Mouse (Mus musculus) CH12.LX (cell line): ENCODE measurements around the gene Nccrp1. TPM values are rescaled to one million over a fixed set of nuclear protein-coding genes. Genes with fewer than 3 reads are reported as not detected.

Experiments used
- DNase-seq: peaks from one replicate; pipeline ENCODE4 v3.0.0-alpha.2; 2013; ENCODE audit errors: extremely low read depth
- H3K27ac ChIP-seq: 2 replicates; pipeline ENCODE4 v1.5.1; 2012; ENCODE audit warnings: low read depth, mild to moderate bottlenecking, control low read depth, moderate library complexity; ENCODE audit not compliant: insufficient read depth
- H3K27me3 ChIP-seq: replicated peaks from 2 replicates; pipeline ENCODE3; 2012; ENCODE audit warnings: inconsistent platforms
- H3K36me3 ChIP-seq, 2 experiments: replicated peaks in 1 of 2; 2 replicates each; pipeline versions ENCODE3 to v1.6.1; 2012; ENCODE audit warnings: inconsistent platforms in 1 of 2, low read length in 1 of 2, mild to moderate bottlenecking in 1 of 2, mixed read lengths in 1 of 2, moderate library complexity in 1 of 2; ENCODE audit not compliant: control insufficient read depth in 1 of 2, insufficient read depth in 1 of 2
- H3K4me1 ChIP-seq, 2 experiments: 2 replicates each; pipeline ENCODE4 v1.6.1; 2012; ENCODE audit warnings: inconsistent platforms in 1 of 2, moderate library complexity in 1 of 2; ENCODE audit not compliant: insufficient read depth in 2 of 2, control insufficient read depth in 1 of 2
- H3K4me2 ChIP-seq: 2 replicates; pipeline ENCODE4 v1.6.1; 2012; ENCODE audit warnings: low read depth, mild to moderate bottlenecking, control low read depth; ENCODE audit not compliant: poor library complexity, insufficient read depth, severe bottlenecking
- H3K4me3 ChIP-seq, 3 experiments: fragments of 150-350 bp in 1 of 3; sonication (generic) in 1 of 3; replicated peaks in 1 of 3; 2 replicates each; pipeline versions ENCODE3 to v1.5.1; 2011 to 2012; ENCODE audit warnings: low read depth in 2 of 3, low read length in 2 of 3, mild to moderate bottlenecking in 2 of 3, moderate library complexity in 2 of 3, control low read depth in 1 of 3, improper control_type of control experiment in 1 of 3, inconsistent platforms in 1 of 3, mixed read lengths in 1 of 3; ENCODE audit not compliant: poor library complexity in 1 of 3
- H3K79me2 ChIP-seq: replicated peaks from 2 replicates; pipeline ENCODE4 v1.6.1; 2012; ENCODE audit warnings: mild to moderate bottlenecking, moderate library complexity; ENCODE audit not compliant: control insufficient read depth, poor library complexity, insufficient read depth, severe bottlenecking; ENCODE audit errors: extremely low read depth
- H3K9ac ChIP-seq: 2 replicates; pipeline ENCODE4 v1.6.1; 2012; ENCODE audit warnings: low read depth, mild to moderate bottlenecking, control low read depth, moderate library complexity; ENCODE audit not compliant: insufficient read depth
- H3K9me3 ChIP-seq: replicated peaks from 2 replicates; pipeline ENCODE3; 2012; ENCODE audit warnings: low read length, inconsistent platforms, mixed read lengths
- BHLHE40 ChIP-seq: IDR thresholded peaks from 2 replicates; pipeline ENCODE4 v1.6.1; 2011; ENCODE audit warnings: mild to moderate bottlenecking, low read depth, low read length, improper control_type of control experiment
- CHD2 ChIP-seq: IDR thresholded peaks from 2 replicates; pipeline ENCODE4 v1.6.1; 2011; ENCODE audit warnings: low read length, improper control_type of control experiment
- CTCF ChIP-seq, 2 experiments: IDR thresholded peaks in 1 of 2; conservative IDR thresholded peaks in 1 of 2; 2 replicates each; pipeline ENCODE4 v1.5.1; 2011 to 2012; ENCODE audit warnings: low read depth in 2 of 2, low read length in 2 of 2, improper control_type of control experiment in 1 of 2, inconsistent platforms in 1 of 2, mild to moderate bottlenecking in 1 of 2, moderate library complexity in 1 of 2
- E2F4 ChIP-seq: IDR thresholded peaks from 2 replicates; pipeline ENCODE4 v1.6.1; 2011; ENCODE audit warnings: low read depth, low read length, improper control_type of control experiment; ENCODE audit not compliant: insufficient replicate concordance
- ELF1 ChIP-seq: IDR thresholded peaks from 2 replicates; pipeline ENCODE4 v1.6.1; 2014; ENCODE audit warnings: low read depth, mild to moderate bottlenecking, inconsistent platforms, low read length, improper control_type of control experiment
- EP300 ChIP-seq: IDR thresholded peaks from 2 replicates; pipeline ENCODE4 v1.6.1; 2011; ENCODE audit warnings: low read length, improper control_type of control experiment
- ETS1 ChIP-seq: conservative IDR thresholded peaks from 2 replicates; pipeline ENCODE4 v1.6.1; 2012; ENCODE audit warnings: low read depth, mild to moderate bottlenecking, inconsistent platforms, low read length, improper control_type of control experiment, moderate library complexity
- GABPA ChIP-seq: IDR thresholded peaks from 2 replicates; pipeline ENCODE4 v1.6.1; 2012; ENCODE audit warnings: low read depth, low read length, improper control_type of control experiment, inconsistent platforms; ENCODE audit not compliant: insufficient replicate concordance
- IRF4 ChIP-seq: IDR thresholded peaks from 2 replicates; pipeline ENCODE4 v1.6.1; 2014; ENCODE audit warnings: low read depth, mild to moderate bottlenecking, inconsistent platforms, low read length, improper control_type of control experiment
- KAT2A ChIP-seq: IDR thresholded peaks from 2 replicates; pipeline ENCODE4 v1.6.1; 2012; ENCODE audit warnings: low read length, improper control_type of control experiment, inconsistent platforms; ENCODE audit not compliant: insufficient replicate concordance
- MAFK ChIP-seq: IDR thresholded peaks from 2 replicates; pipeline ENCODE4 v1.6.1; 2011; ENCODE audit warnings: low read length, improper control_type of control experiment; ENCODE audit not compliant: insufficient replicate concordance
- MAX ChIP-seq: IDR thresholded peaks from 2 replicates; pipeline ENCODE4 v1.6.1; 2011; ENCODE audit warnings: low read length, improper control_type of control experiment
- MAZ ChIP-seq: IDR thresholded peaks from 2 replicates; pipeline ENCODE4 v1.6.1; 2012; ENCODE audit warnings: low read depth, mild to moderate bottlenecking, inconsistent platforms, low read length, improper control_type of control experiment, moderate library complexity
- MEF2A ChIP-seq: IDR thresholded peaks from 2 replicates; pipeline ENCODE4 v1.6.1; 2014; ENCODE audit warnings: low read depth, mild to moderate bottlenecking, inconsistent platforms, low read length, improper control_type of control experiment, borderline replicate concordance
- MXI1 ChIP-seq: IDR thresholded peaks from 2 replicates; pipeline ENCODE4 v1.6.1; 2011; ENCODE audit warnings: mild to moderate bottlenecking, low read depth, low read length, improper control_type of control experiment
- NRF1 ChIP-seq: IDR thresholded peaks from 2 replicates; pipeline ENCODE4 v1.6.1; 2014; ENCODE audit warnings: low read depth, mild to moderate bottlenecking, inconsistent platforms, low read length, improper control_type of control experiment, moderate library complexity
- POLR2A ChIP-seq: IDR thresholded peaks from 2 replicates; pipeline ENCODE4 v1.6.1; 2011; ENCODE audit warnings: low read depth, mild to moderate bottlenecking, improper control_type of control experiment, low read length
- RCOR1 ChIP-seq: conservative IDR thresholded peaks from 2 replicates; pipeline ENCODE4 v1.6.1; 2012; ENCODE audit warnings: low read depth, mild to moderate bottlenecking, inconsistent platforms, low read length, improper control_type of control experiment
- SIN3A ChIP-seq: IDR thresholded peaks from 2 replicates; pipeline ENCODE4 v1.6.1; 2012; ENCODE audit warnings: low read length, improper control_type of control experiment, inconsistent platforms
- SMC3 ChIP-seq: IDR thresholded peaks from 2 replicates; pipeline ENCODE4 v1.6.1; 2011; ENCODE audit warnings: low read depth, low read length, improper control_type of control experiment
- TBP ChIP-seq: conservative IDR thresholded peaks from 2 replicates; pipeline ENCODE4 v1.6.1; 2011; ENCODE audit warnings: low read depth, low read length, improper control_type of control experiment
- TCF12 ChIP-seq: IDR thresholded peaks from 2 replicates; pipeline ENCODE4 v1.6.1; 2014; ENCODE audit warnings: low read depth, mild to moderate bottlenecking, inconsistent platforms, low read length, improper control_type of control experiment
- UBTF ChIP-seq: IDR thresholded peaks from 2 replicates; pipeline ENCODE4 v1.6.1; 2012; ENCODE audit warnings: low read depth, mild to moderate bottlenecking, inconsistent platforms, low read length, improper control_type of control experiment, moderate library complexity
- USF1 ChIP-seq: IDR thresholded peaks from 2 replicates; pipeline ENCODE4 v1.6.1; 2014; ENCODE audit warnings: low read depth, mild to moderate bottlenecking, inconsistent platforms, low read length, improper control_type of control experiment
- USF2 ChIP-seq: conservative IDR thresholded peaks from 2 replicates; pipeline ENCODE4 v1.6.1; 2011; ENCODE audit warnings: low read depth, low read length, improper control_type of control experiment
- ZC3H11A ChIP-seq: IDR thresholded peaks from 2 replicates; pipeline ENCODE4 v1.6.1; 2012; ENCODE audit warnings: low read depth, mild to moderate bottlenecking, inconsistent platforms, low read length, improper control_type of control experiment
- ZKSCAN1 ChIP-seq: IDR thresholded peaks from 2 replicates; pipeline ENCODE4 v1.6.1; 2012; ENCODE audit warnings: low read depth, inconsistent platforms, low read length, improper control_type of control experiment, borderline replicate concordance
- ZMIZ1 ChIP-seq: IDR thresholded peaks from 2 replicates; pipeline ENCODE4 v1.6.1; 2012; ENCODE audit warnings: low read depth, mild to moderate bottlenecking, inconsistent platforms, low read length, improper control_type of control experiment
- ZNF384 ChIP-seq: IDR thresholded peaks from 2 replicates; pipeline ENCODE4 v1.6.1; 2012; ENCODE audit warnings: low read depth, low read length, improper control_type of control experiment, inconsistent platforms
- dilution Hi-C: fragments of 300-500 bp; cut with MboI; formaldehyde crosslinking; loops from 2 replicates; pipeline ENCODE4 v1.14.3; 2020; ENCODE audit warnings: low sequenced_read_pairs; ENCODE audit not compliant: extremely low pct_unique_long_range_greater_than_20kb, extremely low pct_ligation_motif_present
- in situ Hi-C: fragments of 300-500 bp; cut with MboI; formaldehyde crosslinking; loops from 3 replicates; pipeline ENCODE4 v1.14.3; 2019; ENCODE audit warnings: low sequenced_read_pairs, low pct_ligation_motif_present, low pct_unique_long_range_greater_than_20kb, mixed read lengths
- polyA plus RNA-seq: library from polyadenylated mRNA; unstranded; fragments of >175 nt; gene quantifications from 2 replicates; pipeline ENCODE4 v1.2.1, GENCODE M21; 2012; ENCODE audit warnings: low read depth; ENCODE audit not compliant: insufficient read length
- total RNA-seq, 2 experiments: library from RNA; depleted of rRNA; stranded (reverse); fragments of 300-350 nt in 1 of 2; fragments of >200 nt in 1 of 2; gene quantifications; 2 replicates each; pipeline ENCODE4 v1.2.3; 2012 to 2014

Gene Nccrp1
- total and polyA plus RNA-seq, 3 experiments: not detected

DNA sequence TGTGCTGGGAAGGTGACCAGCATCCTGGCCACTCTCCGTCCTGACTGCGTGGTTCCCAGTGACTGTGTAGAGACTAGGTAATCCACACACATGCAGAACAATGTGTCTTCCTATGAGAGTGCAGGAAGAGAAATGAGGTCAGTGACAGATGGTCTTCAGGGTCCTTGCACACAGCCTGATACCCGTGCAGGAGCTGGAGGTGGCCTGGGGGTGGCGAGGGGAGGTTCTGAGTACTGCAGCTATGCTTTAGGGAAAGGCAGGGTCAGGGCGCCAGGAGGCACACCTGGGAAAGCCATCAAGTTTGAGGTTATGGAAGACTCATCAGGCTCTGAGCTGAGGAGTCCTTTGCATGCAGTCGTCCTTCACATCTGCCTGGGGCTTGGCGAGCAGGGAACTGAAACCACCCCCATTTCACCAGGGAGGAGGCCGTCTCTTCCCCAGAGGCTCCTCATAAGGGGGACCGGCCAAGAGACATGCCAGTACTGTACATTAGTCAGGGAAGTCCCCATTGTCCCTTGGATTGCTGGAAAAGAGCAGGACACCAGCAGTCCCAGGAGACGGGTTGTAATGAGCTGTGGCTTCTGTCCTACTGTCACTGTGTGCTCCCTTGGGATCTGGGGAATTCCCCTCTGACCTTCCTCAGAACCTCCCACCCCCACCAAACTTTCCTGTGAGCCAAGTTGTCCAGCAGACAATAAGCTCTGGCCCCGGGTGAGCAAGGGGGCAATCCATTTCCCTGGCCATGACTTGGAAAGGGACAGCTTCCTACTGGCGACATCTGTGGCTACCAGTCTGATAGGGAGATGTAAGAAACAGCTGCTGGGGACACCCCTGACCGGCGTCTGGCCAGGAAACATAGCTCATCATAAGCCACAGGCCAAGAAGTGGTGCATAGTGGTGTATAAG, 46.4 kb upstream of the Nccrp1 start:
- Histone ChIP-seq H3K9ac (no peak overlapping the region), H3K4me2 (peak overlapping the region; percentile 45), H3K27me3 (no peaks in the 10 kb centered on the region), H3K36me3 (peaks cover 6 to 32% of the 10 kb centered on the region in 2 experiments), H3K27ac (peak overlapping the region; percentile 77), H3K4me3 (peak overlapping the region in 1 of 3 experiments; percentile 42), H3K4me1 (peaks cover 50 to 72% of the 10 kb centered on the region in 2 experiments), H3K79me2 (peaks cover 27% of the 10 kb centered on the region), H3K9me3 (no peaks in the 10 kb centered on the region)
- DNase-seq: peak; percentile 85
- dilution Hi-C loops (no loop called here), in situ Hi-C loops (loop anchor here (5.0 kb wide), 2 partner anchors 36 to 141 kb away; partner anchors contain the start of gene Lrfn1)
- TF ChIP-seq ZMIZ1 (no peak), GABPA (no peak), ZNF384 (0 out of 2 replicates have a peak, but pooled peaks have one; percentile 17), MXI1 (0 out of 2 replicates have a peak, but pooled peaks have one; percentile 42), SMC3 (no peak; the same call in 1 of the 2 replicates), SIN3A (peak; percentile 73), TCF12 (peak; percentile 78; the same call in 1 of the 2 replicates), ELF1 (0 out of 2 replicates have a peak, but pooled peaks have one; percentile 10), MAX (peak; percentile 10; the same call in 1 of the 2 replicates), EP300 (peak; percentile 92), POLR2A (no peak), CTCF (conservative IDR thresholded peaks at IDR 0.05 in 1 of 2, IDR thresholded peaks at IDR 0.05 in 1 of 2; ENCODE audit: low read depth in 2 of 2, low read length in 2 of 2) (peak in 1 of 2 experiments; percentile 24; a peak in 1 of 4 replicates), MAZ (peak; percentile 95), TBP (0 out of 2 replicates have a peak, but pooled peaks have one; percentile 40), MEF2A (peak; percentile 30; the same call in 1 of the 2 replicates), NRF1 (0 out of 2 replicates have a peak, but pooled peaks have one; percentile 18), ZKSCAN1 (no peak), BHLHE40 (peak; percentile 57; the same call in 1 of the 2 replicates), CHD2 (peak; percentile 51; the same call in 1 of the 2 replicates), ETS1 (peak; percentile 75), RCOR1 (0 out of 2 replicates have a peak, but pooled peaks have one; percentile 75), IRF4 (peak; percentile 97), MAFK (no peak; the same call in 1 of the 2 replicates), USF1 (no peak), ZC3H11A (no peak), UBTF (no peak), USF2 (no peak), E2F4 (no peak), KAT2A (peak; percentile 65; the same call in 1 of the 2 replicates)
